Mouse (Mus musculus): ENCODE measurements at regions not wholly inside any gene's neighbourhood (a gene's known extent, or its start where the extent isn't known, plus 50 kb on each side); places are given as distances from the start of the nearest gene placed in this dataset.

DNA sequence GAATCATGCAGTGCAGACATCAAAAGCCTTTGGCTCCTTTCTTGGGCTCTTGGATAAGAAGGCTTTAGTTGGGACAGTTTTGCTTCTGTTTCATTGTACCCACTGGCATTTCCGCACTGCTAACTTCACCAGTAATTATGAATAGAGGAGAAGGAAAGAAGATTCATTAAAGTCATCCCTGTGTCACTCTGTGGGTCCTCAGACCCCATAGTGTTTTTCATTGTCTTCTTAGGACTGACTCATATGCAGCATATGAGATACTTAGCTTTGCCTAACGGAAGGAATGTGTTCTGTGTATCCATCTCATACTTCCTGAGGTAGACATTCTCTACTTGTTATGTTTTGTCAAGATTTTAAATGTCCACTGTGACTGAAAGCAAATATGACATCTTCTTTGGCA lies 287.6 kb upstream of the Sash1 start:
- TF ChIP-seq CTCF (IDR thresholded peaks at IDR 0.05; ENCODE audit: borderline replicate concordance, extremely low read depth, insufficient read depth, insufficient read length) (no peak), POLR2A (IDR thresholded peaks at IDR 0.05; ENCODE audit: borderline replicate concordance, extremely low read depth, insufficient read depth, insufficient read length, poor library complexity, severe bottlenecking) (no peak)

Measured in brain, embryonic 14.5 days (tissue).